ENCODE assay signal across 12 mouse cellular contexts in genomic region chr8:105367107-105367506, GRCm38 (mm10). TPM values are rescaled to one million over a fixed set of nuclear protein-coding genes. Genes with fewer than 3 reads are reported as not detected.
DNase-seq lines count a peak whose midpoint lies in the region; ATAC-seq and TF ChIP-seq lines count a peak whose summit lies in the region.
"Had no signal": no experiment of that assay in that cellular context is flagged by ENCODE, and none has a peak within 500 bp of the region (broad histone marks: within the 10 kb centered on the region; RNA-seq: fewer than 3 reads in every experiment).

No protein-coding gene starts in this region.

- no peak for TF ChIP-seq POLR2A in ES-Bruce4 (IDR thresholded peaks at IDR 0.05; ENCODE audit: insufficient read depth, low read length)

- H3K27me3 ChIP-seq in ES-Bruce4 (ENCODE audit: control insufficient read depth, insufficient read depth, low read length, poor library complexity, severe bottlenecking), result no peaks in the 10 kb centered on the region
- H3K27me3 ChIP-seq in limb, embryonic 10.5 days (ENCODE audit: low read depth, poor library complexity, severe bottlenecking), result no peaks in the 10 kb centered on the region
- no peaks in the 10 kb centered on the region for H3K27me3 ChIP-seq in midbrain, embryonic 15.5 days (replicated peaks)
- H3K27me3 ChIP-seq: embryonic facial prominence, embryonic 12.5 days; hindbrain, embryonic 12.5 days had no signal

- TF ChIP-seq CTCF in left cerebral cortex, adult 2 months (IDR thresholded peaks at IDR 0.05), result peak; percentile 47
- peak; percentile 37 for TF ChIP-seq CTCF in ES-Bruce4 (IDR thresholded peaks at IDR 0.05; ENCODE audit: low read depth, low read length)

- 0 out of 2 replicates have a peak, but pooled peaks have one; percentile 40 for ATAC-seq in megakaryocyte, adult 5-6 weeks (ENCODE audit: poor library complexity, severe bottlenecking)
- ATAC-seq in midbrain, embryonic 15.5 days (replicated peaks), result no peak

- H3K9ac ChIP-seq in ES-Bruce4 (ENCODE audit: low read depth, poor library complexity, severe bottlenecking), result no peak overlapping the region
- no peak overlapping the region for H3K9ac ChIP-seq in midbrain, embryonic 15.5 days
- H3K9ac ChIP-seq: embryonic facial prominence, embryonic 12.5 days; hindbrain, embryonic 12.5 days had no signal

- no peaks in the 10 kb centered on the region for H3K9me3 ChIP-seq in ES-Bruce4 (replicated peaks; ENCODE audit: control insufficient read depth, insufficient read depth, low read length, poor library complexity, severe bottlenecking)
- no peaks in the 10 kb centered on the region for H3K9me3 ChIP-seq in limb, embryonic 10.5 days (replicated peaks)
- no peaks in the 10 kb centered on the region for H3K9me3 ChIP-seq in midbrain, embryonic 15.5 days
- H3K9me3 ChIP-seq: embryonic facial prominence, embryonic 12.5 days; hindbrain, embryonic 12.5 days had no signal

- H3K4me1 ChIP-seq in ES-Bruce4 (ENCODE audit: control insufficient read depth, insufficient read depth, low read length), result no peaks in the 10 kb centered on the region
- H3K4me1 ChIP-seq in limb, embryonic 10.5 days, result 0 out of 2 replicates have a peak, but pooled peaks cover 4% of the 10 kb centered on the region
- H3K4me1 ChIP-seq in midbrain, embryonic 15.5 days, result no peaks in the 10 kb centered on the region
- H3K4me1 ChIP-seq: embryonic facial prominence, embryonic 12.5 days; hindbrain, embryonic 12.5 days had no signal

- WGBS in limb, embryonic 10.5 days, result 82% methylated on average over 2 of the region's 2 CpGs
- WGBS in midbrain, embryonic 15.5 days, result 74% methylated on average over 2 of the region's 2 CpGs

- no peak overlapping the region for H3K27ac ChIP-seq in left cerebral cortex, adult 2 months
- H3K27ac ChIP-seq in ES-Bruce4 (ENCODE audit: insufficient read depth, low read length), result no peak overlapping the region
- H3K27ac ChIP-seq in limb, embryonic 10.5 days, result no peak overlapping the region
- H3K27ac ChIP-seq in midbrain, embryonic 15.5 days, result no peak overlapping the region
- H3K27ac ChIP-seq: embryonic facial prominence, embryonic 12.5 days; hindbrain, embryonic 12.5 days; macrophage had no signal

- no peak for DNase-seq in left cerebral cortex, adult 2 months (ENCODE audit: extremely low spot score in 1 of 2, low spot score in 2 of 2)
- DNase-seq in left cerebral cortex, adult 11 months (ENCODE audit: low spot score), result no peak
- DNase-seq in B cell, adult 2 months, result peak; percentile 20 to 30
- DNase-seq in limb, embryonic 10.5 days (ENCODE audit: low spot score), result no peak
- DNase-seq: gastrocnemius, postnatal 14 days; layer of hippocampus, postnatal 36 days had no signal

- intact Hi-C loops in left cerebral cortex, adult 2 months (cut with DNase I), result no loop called here

- H3K36me3 ChIP-seq in ES-Bruce4 (ENCODE audit: control insufficient read depth, insufficient read depth, low read length, poor library complexity, severe bottlenecking), result 0 out of 2 replicates have a peak, but pooled peaks cover 2% of the 10 kb centered on the region
- peaks cover 70% of the 10 kb centered on the region for H3K36me3 ChIP-seq in limb, embryonic 10.5 days
- 0 out of 2 replicates have a peak, but pooled peaks cover 4% of the 10 kb centered on the region for H3K36me3 ChIP-seq in midbrain, embryonic 15.5 days (replicated peaks)

- TF ChIP-seq EP300 in ES-Bruce4 (IDR thresholded peaks at IDR 0.05; ENCODE audit: insufficient read depth, low read depth, low read length), result no peak

- H3K4me2 ChIP-seq in midbrain, embryonic 15.5 days, result no peak overlapping the region
- H3K4me2 ChIP-seq: embryonic facial prominence, embryonic 12.5 days; hindbrain, embryonic 12.5 days had no signal

- H3K4me3 ChIP-seq in left cerebral cortex, adult 2 months, result no peak overlapping the region
- H3K4me3 ChIP-seq in ES-Bruce4 (ENCODE audit: low read depth, low read length), result no peak overlapping the region
- H3K4me3 ChIP-seq in limb, embryonic 10.5 days, result no peak overlapping the region
- no peak overlapping the region for H3K4me3 ChIP-seq in midbrain, embryonic 15.5 days
- H3K4me3 ChIP-seq: embryonic facial prominence, embryonic 12.5 days; hindbrain, embryonic 12.5 days had no signal

RNA-seq across cellular contexts. Expression of gene Plekhg4, which starts 6.0 kb away (rescaled TPM):
- total RNA-seq in left cerebral cortex, adult 2 months (2021), result 1 to 10 TPM; 3.7 to 4.5 TPM
- 2.6 and 3.2 TPM in 2 replicates for polyA plus RNA-seq in ES-Bruce4 (2011; ENCODE audit: insufficient read depth, insufficient read length, low read depth, missing spikeins)
- 0.22 TPM in 1 of 2 replicates, not detected in the other for total RNA-seq in megakaryocyte, adult 5-6 weeks (2015)
- 0.11 and 0.16 TPM in 2 replicates for total RNA-seq in megakaryocyte, adult 5-6 weeks (2017)
- polyA plus RNA-seq in limb, embryonic 10.5 days (2016; fragmentation: Nextera tagmentation; extraction: Ambion mirVana), result 0.28 and 0.74 TPM in 2 replicates
- 2.1 and 2.4 TPM in 2 replicates for polyA plus RNA-seq in midbrain, embryonic 15.5 days (2015; fragmentation: Nextera tagmentation; extraction: Ambion mirVana)
- polyA plus RNA-seq: macrophage had no signal

RNA-seq across cellular contexts. Expression of gene Slc9a5, which starts 18.5 kb away (rescaled TPM):
- total RNA-seq in left cerebral cortex, adult 2 months (2021), result 10 to 100 TPM; 41.9 to 42.5 TPM
- 13.7 and 14.7 TPM in 2 replicates for polyA plus RNA-seq in ES-Bruce4 (2011; ENCODE audit: insufficient read depth, insufficient read length, low read depth, missing spikeins)
- total RNA-seq in megakaryocyte, adult 5-6 weeks (2015), result 0.56 and 0.87 TPM in 2 replicates
- 0.73 and 0.77 TPM in 2 replicates for total RNA-seq in megakaryocyte, adult 5-6 weeks (2017)
- polyA plus RNA-seq in limb, embryonic 10.5 days (2016; fragmentation: Nextera tagmentation; extraction: Ambion mirVana), result 4.5 and 6.3 TPM in 2 replicates
- polyA plus RNA-seq in midbrain, embryonic 15.5 days (2015; fragmentation: Nextera tagmentation; extraction: Ambion mirVana), result 12.0 and 12.2 TPM in 2 replicates

RNA-seq across cellular contexts. Expression of gene Fhod1, which starts 19.4 kb away (rescaled TPM):
- 1 to 10 TPM; 3.5 to 3.7 TPM for total RNA-seq in left cerebral cortex, adult 2 months (2021)
- polyA plus RNA-seq in ES-Bruce4 (2011; ENCODE audit: insufficient read depth, insufficient read length, low read depth, missing spikeins), result 13.0 and 15.4 TPM in 2 replicates
- total RNA-seq in megakaryocyte, adult 5-6 weeks (2015), result 10.9 and 12.6 TPM in 2 replicates
- 5.1 and 7.2 TPM in 2 replicates for total RNA-seq in megakaryocyte, adult 5-6 weeks (2017)
- polyA plus RNA-seq in limb, embryonic 10.5 days (2016; fragmentation: Nextera tagmentation; extraction: Ambion mirVana), result 2.2 TPM in 2 replicates
- polyA plus RNA-seq in midbrain, embryonic 15.5 days (2015; fragmentation: Nextera tagmentation; extraction: Ambion mirVana), result 0.88 and 1.2 TPM in 2 replicates

RNA-seq across cellular contexts. Expression of gene Tmem208, which starts 41.0 kb away (rescaled TPM):
- total RNA-seq in left cerebral cortex, adult 2 months (2021), result 10 to 100 TPM; 35.4 to 40.1 TPM
- 31.8 and 33.3 TPM in 2 replicates for polyA plus RNA-seq in ES-Bruce4 (2011; ENCODE audit: insufficient read depth, insufficient read length, low read depth, missing spikeins)
- total RNA-seq in megakaryocyte, adult 5-6 weeks (2015), result 65.7 and 72.3 TPM in 2 replicates
- total RNA-seq in megakaryocyte, adult 5-6 weeks (2017), result 33.0 and 40.9 TPM in 2 replicates
- polyA plus RNA-seq in limb, embryonic 10.5 days (2016; fragmentation: Nextera tagmentation; extraction: Ambion mirVana), result 102 and 105 TPM in 2 replicates
- polyA plus RNA-seq in midbrain, embryonic 15.5 days (2015; fragmentation: Nextera tagmentation; extraction: Ambion mirVana), result 130 and 139 TPM in 2 replicates

RNA-seq across cellular contexts. Expression of gene Lrrc29, which starts 41.0 kb away (rescaled TPM):
- 1 to 10 TPM; 6.6 to 6.8 TPM for total RNA-seq in left cerebral cortex, adult 2 months (2021)
- polyA plus RNA-seq in ES-Bruce4 (2011; ENCODE audit: insufficient read depth, insufficient read length, low read depth, missing spikeins), result 1.5 and 1.9 TPM in 2 replicates
- 0.89 and 1.8 TPM in 2 replicates for total RNA-seq in megakaryocyte, adult 5-6 weeks (2015)
- total RNA-seq in megakaryocyte, adult 5-6 weeks (2017), result 1.7 and 3.1 TPM in 2 replicates
- polyA plus RNA-seq in limb, embryonic 10.5 days (2016; fragmentation: Nextera tagmentation; extraction: Ambion mirVana), result 1.4 TPM in 2 replicates
- polyA plus RNA-seq in midbrain, embryonic 15.5 days (2015; fragmentation: Nextera tagmentation; extraction: Ambion mirVana), result 0.68 and 1.1 TPM in 2 replicates

Comparison
In these comparisons a context has a peak if more than half of its experiments do, and no peak if none do; other contexts are left out.
1. DNase-seq: peak in B cell, adult 2 months (2 of 2); none in left cerebral cortex, adult 2 months (0 of 2), left cerebral cortex, adult 11 months (single experiment) and limb, embryonic 10.5 days (single experiment).